In the genomic region with DNA sequence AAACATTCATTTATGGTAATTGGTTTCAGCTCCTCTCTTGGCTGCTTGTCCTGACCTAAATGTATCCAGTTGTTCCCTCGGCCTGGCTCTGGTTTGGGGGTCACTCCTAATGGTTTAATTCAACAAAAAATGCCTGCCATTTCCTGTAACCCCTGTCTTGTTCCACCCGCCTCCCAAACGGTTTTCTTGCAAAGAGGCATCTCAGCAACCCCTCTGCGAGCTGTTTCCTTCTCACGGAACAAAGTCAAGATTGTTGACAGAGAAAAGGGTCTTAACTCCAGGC, we compare ENCODE assay signal across 15 mouse cellular contexts. TPM values are rescaled to one million over a fixed set of nuclear protein-coding genes. Genes with fewer than 3 reads are reported as not detected.
DNase-seq lines count a peak whose midpoint lies in the region; ATAC-seq and TF ChIP-seq lines count a peak whose summit lies in the region.
"Had no signal": no experiment of that assay in that cellular context is flagged by ENCODE, and none has a peak within 500 bp of the region (broad histone marks: within the 10 kb centered on the region; RNA-seq: fewer than 3 reads in every experiment).

No protein-coding gene starts in this region.

- H3K4me3 ChIP-seq in gastrocnemius, adult 2 months, result no peak overlapping the region
- H3K4me3 ChIP-seq in midbrain, embryonic 10.5 days, result no peak overlapping the region
- no peak overlapping the region for H3K4me3 ChIP-seq in midbrain, postnatal 0 days (ENCODE audit: low read depth, low read length)
- no peak overlapping the region for H3K4me3 ChIP-seq in embryonic facial prominence, embryonic 15.5 days (replicated peaks)
- no peak overlapping the region for H3K4me3 ChIP-seq in neural tube, embryonic 14.5 days (ENCODE audit: low read depth, low read length)
- no peak overlapping the region for H3K4me3 ChIP-seq in liver, embryonic 12.5 days
- H3K4me3 ChIP-seq: heart, embryonic 13.5 days; midbrain, embryonic 15.5 days had no signal

- no peak for TF ChIP-seq CTCF in gastrocnemius, adult 2 months (IDR thresholded peaks at IDR 0.05)
- TF ChIP-seq CTCF in midbrain, postnatal 0 days (IDR thresholded peaks at IDR 0.05), result no peak

- H3K27ac ChIP-seq in gastrocnemius, adult 2 months, result no peak overlapping the region
- H3K27ac ChIP-seq in midbrain, embryonic 10.5 days (replicated peaks), result 0 out of 2 replicates have a peak overlapping the region, but pooled peaks have one; percentile 2
- H3K27ac ChIP-seq in midbrain, postnatal 0 days (ENCODE audit: low read depth, low read length), result no peak overlapping the region
- H3K27ac ChIP-seq in embryonic facial prominence, embryonic 15.5 days (replicated peaks), result peak overlapping the region; percentile 70
- H3K27ac ChIP-seq in neural tube, embryonic 14.5 days (ENCODE audit: low read depth, low read length), result no peak overlapping the region
- no peak overlapping the region for H3K27ac ChIP-seq in liver, embryonic 12.5 days
- H3K27ac ChIP-seq: heart, embryonic 13.5 days; midbrain, embryonic 15.5 days had no signal

- H3K36me3 ChIP-seq in midbrain, embryonic 10.5 days, result no peaks in the 10 kb centered on the region
- H3K36me3 ChIP-seq in midbrain, postnatal 0 days (ENCODE audit: insufficient read depth, low read length), result no peaks in the 10 kb centered on the region
- H3K36me3 ChIP-seq in embryonic facial prominence, embryonic 15.5 days, result no peaks in the 10 kb centered on the region
- no peaks in the 10 kb centered on the region for H3K36me3 ChIP-seq in neural tube, embryonic 14.5 days (ENCODE audit: control insufficient read depth, insufficient read depth, low read length)
- H3K36me3 ChIP-seq in liver, embryonic 12.5 days, result no peaks in the 10 kb centered on the region
- H3K36me3 ChIP-seq: heart, embryonic 13.5 days; midbrain, embryonic 15.5 days had no signal

- no peak overlapping the region for H3K9ac ChIP-seq in midbrain, postnatal 0 days (replicated peaks; ENCODE audit: low read length, poor library complexity, severe bottlenecking)
- H3K9ac ChIP-seq in embryonic facial prominence, embryonic 15.5 days, result no peak overlapping the region
- no peak overlapping the region for H3K9ac ChIP-seq in neural tube, embryonic 14.5 days (replicated peaks; ENCODE audit: low read depth, low read length)
- H3K9ac ChIP-seq in liver, embryonic 12.5 days, result no peak overlapping the region
- H3K9ac ChIP-seq: heart, embryonic 13.5 days; midbrain, embryonic 15.5 days had no signal

- H3K4me2 ChIP-seq in midbrain, postnatal 0 days (ENCODE audit: low read depth, low read length, poor library complexity, severe bottlenecking), result no peak overlapping the region
- H3K4me2 ChIP-seq in embryonic facial prominence, embryonic 15.5 days (replicated peaks), result no peak overlapping the region
- H3K4me2 ChIP-seq in neural tube, embryonic 14.5 days (ENCODE audit: low read depth, low read length), result no peak overlapping the region
- no peak overlapping the region for H3K4me2 ChIP-seq in liver, embryonic 12.5 days
- H3K4me2 ChIP-seq: heart, embryonic 13.5 days; midbrain, embryonic 15.5 days had no signal

- peaks cover 30% of the 10 kb centered on the region for H3K27me3 ChIP-seq in midbrain, embryonic 10.5 days (ENCODE audit: low read depth, poor library complexity, severe bottlenecking)
- H3K27me3 ChIP-seq in midbrain, postnatal 0 days (ENCODE audit: insufficient read depth, low read length), result no peaks in the 10 kb centered on the region
- H3K27me3 ChIP-seq in embryonic facial prominence, embryonic 15.5 days, result peaks cover 10% of the 10 kb centered on the region; the same call in 1 of the 2 replicates
- no peaks in the 10 kb centered on the region; the same call in 1 of the 2 replicates for H3K27me3 ChIP-seq in neural tube, embryonic 14.5 days (ENCODE audit: control insufficient read depth, insufficient read depth, low read length)
- H3K27me3 ChIP-seq in liver, embryonic 12.5 days (replicated peaks), result 0 out of 2 replicates have a peak, but pooled peaks cover 3% of the 10 kb centered on the region
- H3K27me3 ChIP-seq: midbrain, embryonic 15.5 days had no signal

- peaks cover 32% of the 10 kb centered on the region for H3K4me1 ChIP-seq in midbrain, embryonic 10.5 days
- H3K4me1 ChIP-seq in midbrain, postnatal 0 days (ENCODE audit: insufficient read depth, low read length), result no peaks in the 10 kb centered on the region
- peaks cover 41% of the 10 kb centered on the region for H3K4me1 ChIP-seq in embryonic facial prominence, embryonic 15.5 days
- H3K4me1 ChIP-seq in neural tube, embryonic 14.5 days (ENCODE audit: control insufficient read depth, insufficient read depth, low read length), result no peaks in the 10 kb centered on the region
- no peaks in the 10 kb centered on the region for H3K4me1 ChIP-seq in liver, embryonic 12.5 days
- H3K4me1 ChIP-seq: heart, embryonic 13.5 days; midbrain, embryonic 15.5 days had no signal

- ATAC-seq in midbrain, postnatal 0 days (ENCODE audit: low FRiP score), result no peak; the same call in 1 of the 2 replicates
- peak; percentile 47; the same call in 1 of the 2 replicates for ATAC-seq in embryonic facial prominence, embryonic 15.5 days (ENCODE audit: insufficient number of reproducible peaks, low FRiP score, low TSS enrichment, low read depth)
- ATAC-seq in neural tube, embryonic 14.5 days (ENCODE audit: low read depth), result 0 out of 2 replicates have a peak, but pooled peaks have one; percentile 23
- no peak for ATAC-seq in liver, embryonic 12.5 days

- DNase-seq in gastrocnemius, postnatal 10 days, result peak; percentile 1
- DNase-seq in gastrocnemius, adult 2 months, result no peak
- peak; percentile 36 for DNase-seq in midbrain, embryonic 10.5 days (ENCODE audit: low spot score)
- DNase-seq in midbrain, postnatal 0 days (ENCODE audit: low spot score), result no peak
- no peak for DNase-seq in testis, postnatal 14 days (ENCODE audit: low spot score)
- DNase-seq: cerebellum, adult 11 months; thymus, postnatal 14 days had no signal

- H3K9me3 ChIP-seq in midbrain, embryonic 10.5 days (replicated peaks), result no peaks in the 10 kb centered on the region
- no peaks in the 10 kb centered on the region for H3K9me3 ChIP-seq in midbrain, postnatal 0 days (ENCODE audit: low read length)
- no peaks in the 10 kb centered on the region for H3K9me3 ChIP-seq in embryonic facial prominence, embryonic 15.5 days (replicated peaks)
- no peaks in the 10 kb centered on the region for H3K9me3 ChIP-seq in neural tube, embryonic 14.5 days (ENCODE audit: control insufficient read depth, low read length)
- no peaks in the 10 kb centered on the region for H3K9me3 ChIP-seq in liver, embryonic 12.5 days (replicated peaks)
- H3K9me3 ChIP-seq: heart, embryonic 13.5 days; midbrain, embryonic 15.5 days had no signal

- 34% methylated on average over 5 of the region's 5 CpGs for WGBS in midbrain, embryonic 10.5 days
- 44% methylated on average over 5 of the region's 5 CpGs for WGBS in midbrain, postnatal 0 days
- WGBS in embryonic facial prominence, embryonic 15.5 days, result 20% methylated on average over 5 of the region's 5 CpGs
- WGBS in neural tube, embryonic 14.5 days, result 15% methylated on average over 5 of the region's 5 CpGs
- WGBS in liver, embryonic 12.5 days (ENCODE audit: insufficient replicate concordance), result 41% methylated on average over 5 of the region's 5 CpGs

- intact Hi-C loops in gastrocnemius, adult 2 months (cut with DNase I), result no loop called here

RNA-seq across cellular contexts. Expression of a gene that starts 42.1 kb away (rescaled TPM):
- not detected for total RNA-seq in gastrocnemius, postnatal 10 days (2021)
- not detected for total RNA-seq in gastrocnemius, adult 2 months (2021)
- not detected in 2 replicates for polyA plus RNA-seq in midbrain, embryonic 10.5 days (2016; fragmentation: Nextera tagmentation; extraction: Ambion mirVana)
- total RNA-seq in midbrain, postnatal 0 days (2014; rRNA removed), result not detected in 2 replicates
- polyA plus RNA-seq in midbrain, postnatal 0 days (2015; fragmentation: Nextera tagmentation; extraction: Ambion mirVana), result 0.09 TPM in 1 of 2 replicates, not detected in the other
- not detected in 2 replicates for polyA plus RNA-seq in embryonic facial prominence, embryonic 15.5 days (2015; fragmentation: Nextera tagmentation; extraction: Ambion mirVana)
- polyA plus RNA-seq in neural tube, embryonic 14.5 days (2014; fragmentation: Nextera tagmentation; extraction: Ambion mirVana), result not detected in 2 replicates
- not detected in 2 replicates for polyA plus RNA-seq in liver, embryonic 12.5 days (2016; fragmentation: Nextera tagmentation; extraction: Ambion mirVana)
- total RNA-seq: adrenal gland, postnatal 14 days; gastrocnemius, adult 8-10 months had no signal
- polyA plus RNA-seq: heart, embryonic 13.5 days; midbrain, embryonic 15.5 days; spleen, adult 2 months had no signal

Comparison
In these comparisons a context has a peak if more than half of its experiments do, and no peak if none do; other contexts are left out.
1. DNase-seq: peak in gastrocnemius, postnatal 10 days (single experiment) and midbrain, embryonic 10.5 days (single experiment); none in gastrocnemius, adult 2 months (single experiment), midbrain, postnatal 0 days (single experiment) and testis, postnatal 14 days (single experiment).
2. H3K27ac ChIP-seq: peak in midbrain, embryonic 10.5 days (single experiment) and embryonic facial prominence, embryonic 15.5 days (single experiment); none in gastrocnemius, adult 2 months (single experiment), midbrain, postnatal 0 days (single experiment), neural tube, embryonic 14.5 days (single experiment) and liver, embryonic 12.5 days (single experiment).
3. ATAC-seq: peak in embryonic facial prominence, embryonic 15.5 days (single experiment) and neural tube, embryonic 14.5 days (single experiment); none in midbrain, postnatal 0 days (single experiment) and liver, embryonic 12.5 days (single experiment).